Mouse (Mus musculus) midbrain, postnatal 0 days (tissue): ENCODE measurements at regions not wholly inside any gene's neighbourhood (a gene's known extent, or its start where the extent isn't known, plus 50 kb on each side); places are given as distances from the start of the nearest gene placed in this dataset.
"Not testable (repeated sequence)": the region's sequence is repeated elsewhere in the genome, so short reads cannot be mapped to it uniquely, and the experiment has no call there.

Source experiments
- ATAC-seq: fragments of 200-750 bp; cut with Nextera tagmentation; 2 replicates; pipeline ENCODE4 v1.8.0; 2017; ENCODE audit warnings: moderate number of reproducible peaks, mild to moderate bottlenecking, moderate TSS enrichment, moderate library complexity; ENCODE audit not compliant: low FRiP score
- DNase-seq: peaks from one replicate; pipeline ENCODE4 v3.0.0-alpha.2; 2015; ENCODE audit warnings: low spot score
- H3K27ac ChIP-seq: fragments of 300-500 bp; sonication (generic); 2 replicates; pipeline ENCODE4 v1.5.1; 2014; ENCODE audit warnings: low read depth, mild to moderate bottlenecking, low read length, mixed read lengths
- H3K27me3 ChIP-seq: fragments of 300-500 bp; sonication (generic); 2 replicates; pipeline ENCODE4 v1.6.1; 2014; ENCODE audit warnings: low read length, control low read depth, mixed read lengths; ENCODE audit not compliant: insufficient read depth
- H3K36me3 ChIP-seq: fragments of 300-500 bp; sonication (generic); 2 replicates; pipeline ENCODE4 v1.6.1; 2014; ENCODE audit warnings: low read length, control low read depth, mixed read lengths; ENCODE audit not compliant: insufficient read depth
- H3K4me1 ChIP-seq: fragments of 300-500 bp; sonication (generic); 2 replicates; pipeline ENCODE4 v1.6.1; 2014; ENCODE audit warnings: mild to moderate bottlenecking, control low read depth, antibody characterized with exemption, low read length, mixed read lengths; ENCODE audit not compliant: insufficient read depth
- H3K4me2 ChIP-seq: fragments of 300-500 bp; sonication (generic); 2 replicates; pipeline ENCODE4 v1.6.1; 2014; ENCODE audit warnings: low read depth, mild to moderate bottlenecking, low read length, mixed read lengths; ENCODE audit not compliant: poor library complexity, severe bottlenecking
- H3K4me3 ChIP-seq: fragments of 300-500 bp; sonication (generic); 2 replicates; pipeline ENCODE4 v1.5.1; 2014; ENCODE audit warnings: low read depth, mild to moderate bottlenecking, low read length, moderate library complexity
- H3K9ac ChIP-seq: fragments of 300-500 bp; sonication (generic); replicated peaks from 2 replicates; pipeline ENCODE4 v1.6.1; 2014; ENCODE audit warnings: mild to moderate bottlenecking, low read length, moderate library complexity, mixed read lengths; ENCODE audit not compliant: poor library complexity, severe bottlenecking
- H3K9me3 ChIP-seq: fragments of 300-500 bp; sonication (generic); 2 replicates; pipeline ENCODE4 v1.6.1; 2016; ENCODE audit warnings: low read length, control low read depth
- CTCF ChIP-seq: IDR thresholded peaks from 2 replicates; pipeline ENCODE4 v1.5.1; 2016; ENCODE audit warnings: antibody characterized with exemption, mild to moderate bottlenecking
- WGBS: fragments of 180-500 bp; shearing (Covaris S2); extraction: QIAGEN DNeasy Blood & Tissue Kit; methylation state at CpG from one replicate; pipeline ENCODE4 v1.1.7; 2014; 5-methylcytosine and 5-hydroxymethylcytosine counted together

DNA sequence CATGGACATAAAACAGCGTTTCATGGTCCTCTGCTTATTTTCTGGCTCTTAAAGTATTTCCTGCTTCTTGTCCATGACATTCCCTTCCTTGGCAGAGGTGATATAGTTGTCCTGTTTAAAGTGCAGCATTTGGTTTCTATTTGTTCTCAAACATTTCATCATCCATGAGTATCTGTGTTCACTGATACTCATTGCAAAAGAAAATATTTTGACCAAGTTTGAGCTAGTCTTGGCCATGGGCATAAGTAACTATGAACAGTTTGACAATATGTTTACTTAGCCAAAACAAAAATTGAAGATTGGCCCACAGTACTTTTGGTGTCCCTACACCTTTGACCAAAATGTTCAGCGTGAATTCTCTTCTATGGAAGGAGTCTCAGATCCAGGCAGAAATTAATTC, 58.7 kb upstream of the 2310057J18Rik start:
- DNase-seq, H3K4me3 ChIP-seq, H3K27ac ChIP-seq, H3K9me3 ChIP-seq, ATAC-seq, H3K4me1 ChIP-seq, H3K27me3 ChIP-seq, H3K9ac ChIP-seq, H3K36me3 ChIP-seq, H3K4me2 ChIP-seq: not testable (repeated sequence)
- 82% methylated on average over 2 of the region's 2 CpGs for WGBS

DNA sequence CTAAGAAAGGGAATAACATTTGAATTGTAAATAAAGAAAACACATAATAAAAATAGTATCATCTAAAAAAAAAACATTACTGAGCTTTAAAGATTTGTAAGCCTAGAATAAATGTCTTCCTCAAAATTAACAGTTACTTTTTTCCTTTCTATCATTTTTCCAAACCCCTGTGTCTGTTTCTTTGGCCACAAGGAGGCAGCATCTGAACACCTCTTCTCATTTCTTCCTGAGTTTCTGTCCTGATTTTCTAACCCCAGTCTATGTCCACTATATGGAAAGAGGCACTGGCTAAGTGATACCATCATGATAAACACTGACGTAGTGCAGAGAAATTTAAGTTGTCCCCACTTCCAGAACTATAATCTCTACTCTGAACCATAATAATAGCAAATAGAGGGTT, 55.8 kb upstream of the Soga3 start:
- Histone ChIP-seq H3K27ac (no peak overlapping the region), H3K4me1 (no peaks in the 10 kb centered on the region), H3K36me3 (no peaks in the 10 kb centered on the region), H3K4me2 (no peak overlapping the region), H3K9me3 (no peaks in the 10 kb centered on the region), H3K4me3 (no peak overlapping the region), H3K9ac (no peak overlapping the region), H3K27me3 (no peaks in the 10 kb centered on the region)
- TF ChIP-seq CTCF = peak; percentile 81
- peak; percentile 41 for DNase-seq
- 23% methylated on average over 1 of the region's 1 CpGs for WGBS
- no peak for ATAC-seq
